Comparison of ENCODE assay signal across 13 mouse cellular contexts in the genomic region with DNA sequence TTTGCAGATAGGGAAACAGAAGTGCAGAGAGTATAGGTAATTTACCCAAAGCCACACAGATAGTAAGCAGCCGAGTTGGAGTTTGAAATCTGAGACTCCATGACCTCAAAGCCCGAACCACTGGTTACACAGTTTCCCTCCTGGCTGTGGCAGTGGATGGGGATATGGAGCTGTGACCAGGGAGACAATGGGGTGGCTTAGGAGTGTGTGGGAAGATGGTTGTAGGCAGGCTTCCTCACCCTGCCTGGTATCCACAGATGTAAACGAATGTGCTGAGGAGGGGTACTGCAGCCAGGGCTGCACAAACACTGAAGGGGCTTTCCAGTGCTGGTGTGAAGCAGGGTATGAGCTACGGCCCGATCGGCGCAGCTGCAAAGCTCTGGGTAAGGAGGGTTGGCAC.
"Had no signal": no experiment of that assay in that cellular context is flagged by ENCODE, and none has a peak within 500 bp of the region (broad histone marks: within the 10 kb centered on the region; RNA-seq: fewer than 3 reads in every experiment).

No protein-coding gene starts in this region.

- DNase-seq: kidney, adult 11 months; layer of hippocampus, adult 9-11 months; liver; lung, postnatal 14 days; right cerebral cortex, postnatal 14 days; thymus, postnatal 4 days had no signal

- H3K36me3 ChIP-seq: liver, embryonic 15.5 days; midbrain, embryonic 15.5 days had no signal

- H3K27ac ChIP-seq: kidney, postnatal 0 days; limb, embryonic 12.5 days; liver, embryonic 15.5 days; lung, embryonic 15.5 days; midbrain, embryonic 15.5 days; neural tube, embryonic 13.5 days had no signal

- ATAC-seq: midbrain, embryonic 15.5 days had no signal

- H3K4me1 ChIP-seq: limb, embryonic 12.5 days; midbrain, embryonic 15.5 days had no signal

- H3K4me2 ChIP-seq: limb, embryonic 12.5 days; lung, embryonic 15.5 days; midbrain, embryonic 11.5 days; midbrain, embryonic 15.5 days; neural tube, embryonic 13.5 days had no signal

- H3K9ac ChIP-seq: limb, embryonic 12.5 days; liver, embryonic 15.5 days; lung, embryonic 15.5 days; midbrain, embryonic 15.5 days; neural tube, embryonic 13.5 days had no signal

- H3K9me3 ChIP-seq: limb, embryonic 12.5 days; liver, embryonic 15.5 days; lung, embryonic 15.5 days; midbrain, embryonic 15.5 days; neural tube, embryonic 13.5 days had no signal

- H3K4me3 ChIP-seq: limb, embryonic 12.5 days; lung, embryonic 15.5 days; midbrain, embryonic 15.5 days; neural tube, embryonic 13.5 days had no signal

- H3K27me3 ChIP-seq: limb, embryonic 12.5 days; liver, embryonic 15.5 days; lung, embryonic 15.5 days; midbrain, embryonic 15.5 days; neural tube, embryonic 13.5 days had no signal
